Mouse (Mus musculus): ENCODE results near the gene Rho.

Gene Rho

GRCm38 (mm10) chr6:115931639-115932038 is at the start of gene Rho:
Gene Rho (plus strand): TSS chr6:115931748.
- DNase-seq (ENCODE audit: low read depth) = no peak

- DNase-seq (ENCODE audit: low read depth) = no peak
These were observed 47.5 kb upstream of the Rho start for GRCm38 (mm10) chr6:115884018-115884417.

DNA sequence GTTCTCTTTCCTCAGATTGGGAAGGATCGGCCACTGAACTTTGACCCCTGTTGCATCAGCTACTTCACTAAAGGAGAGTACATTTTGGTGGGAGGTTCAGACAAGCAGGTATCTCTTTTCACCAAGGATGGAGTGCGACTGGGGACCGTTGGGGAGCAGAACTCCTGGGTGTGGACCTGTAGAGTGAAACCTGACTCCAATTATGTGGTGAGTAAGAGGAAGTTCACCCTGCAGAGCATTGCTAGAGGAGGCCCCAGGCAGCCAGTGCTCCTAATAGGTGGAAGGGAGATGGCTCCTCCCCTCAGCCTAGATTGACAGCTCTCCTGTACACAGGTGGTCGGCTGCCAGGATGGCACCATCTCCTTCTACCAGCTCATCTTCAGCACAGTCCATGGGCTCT is 44.7 kb upstream of the Rho start:
- peak; percentile 89 for DNase-seq (ENCODE audit: low read depth)

- peak; percentile 71 for DNase-seq (ENCODE audit: low read depth)
These were observed 43.3 kb upstream of the Rho start for GRCm38 (mm10) chr6:115888296-115888695.

- no peak for DNase-seq (ENCODE audit: low read depth)
These were observed 40.9 kb upstream of the Rho start for GRCm38 (mm10) chr6:115890601-115891000.

DNA sequence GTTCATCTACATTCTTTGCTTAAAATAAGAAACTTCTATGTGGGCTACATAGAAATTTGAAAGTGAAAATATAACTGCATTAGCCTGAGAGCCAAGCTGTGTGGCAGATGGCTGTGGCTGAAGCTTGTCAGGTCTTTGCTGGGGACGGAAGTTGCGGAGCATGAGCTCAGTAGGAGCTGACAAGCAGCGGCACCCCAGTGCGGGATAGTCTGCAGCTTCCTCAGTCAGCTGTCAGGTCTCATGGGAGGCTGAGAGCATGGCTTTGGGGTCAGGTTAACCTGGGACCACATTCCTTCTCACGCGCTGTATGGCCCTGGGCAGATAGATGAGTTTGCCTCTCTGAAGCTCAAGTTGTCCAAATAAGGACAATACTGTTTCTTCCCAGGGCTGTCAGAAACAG is 40.5 kb upstream of the Rho start:
- DNase-seq (ENCODE audit: low read depth) = no peak

DNA sequence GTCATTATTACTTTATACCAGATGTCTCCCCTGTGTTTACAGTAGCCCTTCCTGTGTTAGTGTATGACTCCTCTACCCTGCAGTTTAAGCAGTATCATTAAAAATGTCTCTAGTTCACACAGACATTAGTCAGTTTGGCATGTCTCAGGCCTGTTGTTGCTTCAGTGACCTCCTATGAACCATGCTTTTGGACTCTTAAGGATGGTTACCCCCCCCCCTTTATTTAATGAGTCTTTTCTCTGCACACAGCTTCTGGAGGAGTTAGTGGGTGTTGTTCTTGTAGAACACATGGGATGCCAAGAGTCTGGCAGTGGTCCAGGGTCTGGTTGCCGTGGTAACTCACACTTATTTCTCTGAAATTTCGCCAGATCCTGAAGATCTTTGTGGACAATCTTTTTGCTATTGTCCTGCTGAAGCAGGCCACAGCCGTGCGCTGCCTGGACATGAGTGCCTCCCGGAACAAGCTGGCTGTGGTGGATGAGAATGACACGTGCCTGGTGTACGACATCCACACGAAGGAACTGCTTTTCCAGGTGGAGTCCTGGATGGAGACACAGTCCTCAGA is 40.0 kb upstream of the Rho start:
- DNase-seq (ENCODE audit: low read depth) = no peak

DNA sequence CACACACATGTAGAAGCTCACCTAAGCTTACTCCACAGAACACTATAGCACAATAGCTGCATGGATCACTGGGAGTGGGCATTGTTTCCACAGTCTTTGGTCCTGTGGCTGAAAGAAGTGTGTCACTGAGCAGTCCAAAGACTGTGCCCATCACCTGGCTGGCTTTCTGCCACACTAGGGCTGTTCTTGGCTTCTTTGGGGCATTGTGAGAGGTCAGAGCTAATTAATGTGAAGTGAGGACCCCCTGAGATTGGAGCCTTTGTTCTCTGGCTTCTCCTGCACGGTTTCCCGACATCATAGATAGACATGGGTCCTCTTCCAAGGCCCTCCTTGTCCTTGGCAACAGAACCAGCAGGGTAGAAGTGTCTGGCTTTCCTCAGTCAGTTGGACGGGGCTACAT is 39.2 kb upstream of the Rho start:
- DNase-seq (ENCODE audit: low read depth) = no peak

GRCm38 (mm10) chr6:115896346-115896745 is 35.2 kb upstream of the Rho start:
- DNase-seq (ENCODE audit: low read depth) = no peak

- DNase-seq (ENCODE audit: low read depth) = peak; percentile 84
These were observed 34.4 kb upstream of the Rho start for GRCm38 (mm10) chr6:115897117-115897516.

DNA sequence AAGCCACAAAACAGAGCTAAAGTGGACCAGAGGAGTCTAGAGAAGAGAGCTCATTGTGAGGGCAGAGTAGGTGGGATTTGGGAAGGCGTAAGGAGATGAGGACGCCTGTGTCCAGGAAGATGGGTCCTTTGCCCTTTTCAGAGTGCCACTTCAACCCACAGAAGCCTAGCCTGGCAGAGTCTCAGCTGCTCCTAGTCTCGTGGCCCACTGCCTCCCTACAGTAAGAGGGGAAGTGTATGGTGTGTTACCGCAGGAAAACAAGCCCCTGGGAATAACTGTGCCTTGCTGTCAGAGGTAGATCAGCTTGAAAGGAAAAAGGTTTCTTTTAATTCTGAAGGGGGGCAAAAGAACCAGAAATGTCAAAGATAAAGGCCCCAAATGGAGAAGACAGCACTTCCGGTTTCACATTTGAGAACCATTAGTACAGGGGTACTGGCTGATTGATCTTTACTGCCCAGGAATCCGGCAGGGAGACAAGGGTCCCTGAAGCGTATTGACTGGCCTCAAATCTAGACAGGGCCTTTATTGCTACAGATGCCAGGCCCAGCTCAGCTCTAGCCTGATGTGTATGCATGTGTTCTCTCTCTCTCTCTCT is 33.5 kb upstream of the Rho start:
- DNase-seq (ENCODE audit: low read depth) = no peak

DNA sequence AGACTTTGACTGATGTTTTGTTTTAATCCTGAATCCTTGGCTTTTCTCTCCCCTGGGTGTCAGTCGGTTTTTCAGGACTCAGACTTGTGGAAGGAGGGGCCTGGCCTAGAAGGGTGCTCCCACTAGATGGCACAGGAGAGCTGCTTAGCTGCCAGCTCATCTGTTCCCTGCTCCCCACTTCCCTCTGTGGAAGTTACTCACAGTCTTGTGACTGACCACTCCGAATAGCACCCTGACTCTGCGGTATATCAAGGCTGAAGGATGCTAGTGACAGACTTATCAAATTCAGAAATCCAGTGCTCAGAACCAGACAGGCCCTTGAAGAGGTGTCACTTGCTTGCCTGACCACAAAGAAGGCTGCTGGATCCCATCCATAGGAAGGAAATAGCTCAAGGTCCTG is 30.5 kb upstream of the Rho start:
- DNase-seq (ENCODE audit: low read depth) = peak; percentile 93

DNA sequence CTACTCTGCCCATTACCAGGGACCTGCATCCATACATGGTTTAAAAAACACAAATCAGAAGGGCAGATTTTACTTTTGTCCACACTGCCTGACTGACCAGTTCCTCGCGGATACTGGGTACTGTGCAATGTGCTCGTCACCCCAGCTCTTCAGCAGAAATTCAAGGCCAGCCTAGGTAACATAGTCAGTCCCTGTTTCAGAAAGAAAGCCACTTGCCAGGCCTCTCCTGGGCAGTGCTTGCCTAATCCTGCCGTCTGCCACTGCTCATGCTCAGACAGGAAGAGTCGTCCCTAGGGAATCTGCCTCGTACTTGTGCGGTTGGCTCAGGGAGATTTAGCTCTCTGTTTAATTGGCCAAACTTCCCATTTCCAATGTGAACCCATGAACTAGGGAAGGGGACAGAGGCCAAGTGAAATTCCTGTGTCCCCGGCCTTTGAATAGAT is 30.0 kb upstream of the Rho start:
- DNase-seq (ENCODE audit: low read depth) = no peak

DNA sequence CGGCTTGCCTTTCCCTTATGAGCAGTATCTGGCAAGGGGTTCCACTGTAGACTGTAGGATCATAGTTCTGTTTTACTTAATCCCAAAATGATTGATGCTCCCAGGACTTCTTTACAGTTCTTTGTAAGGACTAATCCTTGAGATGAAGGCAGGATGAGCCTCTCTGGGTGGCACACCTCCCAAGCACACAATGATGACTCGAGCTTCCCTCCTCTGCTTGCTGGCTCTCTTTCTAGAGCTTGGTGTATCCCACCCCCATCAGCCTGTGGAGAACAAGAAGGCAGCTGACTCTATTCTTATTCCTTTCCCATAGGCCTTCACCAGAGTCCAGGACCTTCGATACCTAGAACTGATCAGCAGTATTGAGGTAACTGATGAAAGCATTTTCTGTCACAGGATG is 29.0 kb upstream of the Rho start:
- no peak for DNase-seq (ENCODE audit: low read depth)

DNA sequence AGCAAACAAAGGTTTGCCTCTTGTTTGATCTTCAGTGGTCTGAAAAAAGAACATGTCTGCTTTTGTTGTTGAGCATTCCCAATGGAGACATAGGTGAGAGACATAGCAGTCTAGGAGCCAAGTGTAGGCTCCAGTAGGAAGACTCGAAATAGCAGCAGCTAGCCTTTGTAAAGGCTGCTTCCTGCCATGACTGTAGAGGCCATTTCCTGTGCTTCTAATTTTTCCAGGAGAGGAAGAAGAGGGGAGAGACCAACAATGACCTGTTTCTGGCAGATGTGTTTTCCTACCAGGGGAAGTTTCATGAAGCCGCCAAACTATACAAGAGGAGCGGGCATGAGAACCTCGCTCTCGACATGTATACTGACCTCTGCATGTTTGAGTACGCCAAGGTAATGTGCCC is 26.0 kb upstream of the Rho start:
- no peak for DNase-seq (ENCODE audit: low read depth)

- peak; percentile 60 for DNase-seq (ENCODE audit: low read depth)
These were observed 25.1 kb upstream of the Rho start for GRCm38 (mm10) chr6:115906455-115906854.

- peak; percentile 50 for DNase-seq (ENCODE audit: low read depth)
These were observed 24.7 kb upstream of the Rho start for GRCm38 (mm10) chr6:115906871-115907270.

DNA sequence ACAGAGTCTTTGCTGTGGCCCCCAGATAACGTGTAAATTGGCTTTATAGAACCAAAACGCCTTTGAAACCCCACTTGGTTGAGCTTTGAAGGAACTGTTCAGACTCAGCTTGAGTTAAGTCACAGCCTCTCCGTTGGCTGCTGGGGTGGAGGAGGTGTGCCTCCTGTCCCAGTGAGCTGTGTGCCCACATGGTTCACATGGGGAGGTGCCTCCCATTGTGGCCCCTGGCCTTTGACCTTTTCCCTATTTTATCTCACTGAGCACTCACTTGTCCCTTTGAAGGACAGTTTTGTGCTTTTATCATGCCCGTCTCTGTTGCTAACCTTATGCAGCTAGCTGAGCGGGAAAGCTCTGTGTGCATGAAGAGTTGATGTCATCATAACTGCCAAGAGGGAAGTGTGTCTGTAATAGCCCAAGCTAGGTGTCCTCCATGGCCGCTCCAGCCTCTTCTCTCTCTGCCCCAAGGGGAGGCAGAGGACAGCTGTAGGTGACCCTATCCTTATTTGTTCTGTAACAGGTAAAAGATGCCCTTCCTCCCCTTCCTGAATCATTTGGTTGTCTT is 23.0 kb upstream of the Rho start:
- no peak for DNase-seq (ENCODE audit: low read depth)

- DNase-seq (ENCODE audit: low read depth) = peak; percentile 16
These were observed 22.5 kb upstream of the Rho start for GRCm38 (mm10) chr6:115909052-115909451.

DNA sequence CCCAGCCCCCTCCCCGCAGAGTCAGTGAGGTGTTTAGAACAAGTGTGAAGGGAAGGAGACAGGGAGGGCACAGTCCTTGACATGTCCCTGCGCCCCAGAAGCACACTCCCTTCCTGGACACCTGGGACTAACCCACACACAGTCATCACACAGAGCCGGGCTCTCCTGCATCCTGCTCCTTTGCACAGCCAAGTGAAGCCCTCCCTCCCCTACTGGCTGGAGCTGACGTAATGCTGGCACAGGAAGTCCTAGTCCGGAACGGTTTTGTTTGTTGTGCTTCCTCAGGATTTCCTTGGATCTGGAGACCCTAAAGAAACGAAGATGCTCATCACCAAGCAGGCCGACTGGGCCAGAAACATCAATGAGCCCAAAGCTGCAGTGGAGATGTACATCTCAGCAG is 21.6 kb upstream of the Rho start:
- DNase-seq (ENCODE audit: low read depth) = peak; percentile 71

DNA sequence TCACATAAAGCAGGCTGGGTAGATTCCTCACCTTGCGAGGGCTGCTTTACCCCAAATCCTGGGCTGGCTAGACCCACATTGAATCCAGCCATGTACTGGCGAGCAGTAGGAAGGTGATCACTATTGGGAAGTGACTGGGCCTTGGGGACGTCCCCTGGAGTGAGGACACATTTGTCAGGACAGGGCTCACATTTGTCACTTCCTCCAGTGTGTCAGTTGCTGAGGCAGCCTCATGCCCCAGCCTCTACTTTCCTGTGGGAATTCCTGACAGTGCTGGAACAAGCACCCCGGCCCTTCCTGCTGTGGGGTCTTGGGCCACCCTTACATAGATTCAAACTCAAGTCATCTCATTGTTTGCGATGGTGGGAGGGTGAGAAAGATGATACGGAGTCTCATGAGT is 19.8 kb upstream of the Rho start:
- DNase-seq (ENCODE audit: low read depth) = no peak

DNA sequence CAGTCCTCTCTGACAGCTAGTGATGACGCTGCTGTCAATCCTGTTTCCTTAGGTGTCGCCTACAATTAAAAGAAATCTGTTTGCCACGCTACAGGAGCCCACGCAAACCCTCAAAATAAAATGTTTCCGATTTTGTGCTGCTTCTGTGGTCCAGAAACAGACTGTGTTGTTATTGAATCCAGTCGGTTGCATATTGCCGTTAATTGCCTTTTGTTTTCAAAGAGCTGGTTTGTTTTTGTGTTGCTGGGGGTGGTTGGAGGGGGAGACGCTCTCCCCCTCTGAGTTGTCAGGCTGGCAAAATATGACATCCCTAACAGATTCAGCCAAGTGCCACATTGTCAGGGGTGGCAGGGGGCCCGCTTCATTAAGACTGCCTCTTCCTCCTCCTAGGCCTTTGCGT is 18.1 kb upstream of the Rho start:
- DNase-seq (ENCODE audit: low read depth) = no peak

DNA sequence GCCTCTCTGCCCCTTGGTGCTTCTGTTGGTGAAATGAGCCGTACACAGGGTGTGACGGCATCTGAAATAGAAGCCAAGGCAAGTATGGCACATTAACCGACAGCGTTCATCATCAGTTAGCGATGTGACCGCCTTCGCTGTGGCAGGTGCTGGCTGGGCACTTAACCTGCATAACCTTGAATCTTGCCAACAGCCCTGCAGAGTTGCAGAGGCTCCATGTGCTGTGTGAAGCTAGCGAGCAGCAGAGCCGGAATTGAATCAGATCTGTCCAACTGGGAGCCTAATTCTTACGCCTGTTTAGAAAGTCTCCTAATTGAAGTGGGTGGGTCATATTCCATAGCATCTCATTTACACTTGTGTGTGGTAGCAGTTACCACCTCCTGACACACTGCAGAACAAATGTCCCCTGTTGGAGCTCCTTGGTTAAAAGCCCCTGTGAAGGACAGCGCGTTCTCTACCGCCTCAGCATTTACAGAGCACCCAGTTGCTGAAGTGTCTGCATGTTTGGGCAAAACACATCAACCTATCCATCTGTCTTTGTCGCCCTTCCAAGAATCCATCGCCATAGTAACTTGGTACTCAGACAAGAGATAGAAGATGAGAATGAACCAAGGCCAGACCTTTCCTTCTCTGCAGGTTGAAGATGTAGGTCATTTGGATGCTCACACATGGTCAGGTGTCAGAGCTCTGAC is 16.9 kb upstream of the Rho start:
- no peak for DNase-seq (ENCODE audit: low read depth)

All from 416B (cell line).